Mouse (Mus musculus) MEL (cell line): ENCODE measurements at regions not wholly inside any gene's neighbourhood (a gene's known extent, or its start where the extent isn't known, plus 50 kb on each side); places are given as distances from the start of the nearest gene placed in this dataset.

ENCODE experiments used
- EP300 ChIP-seq, 2 experiments: IDR thresholded peaks; 2 replicates each; pipeline ENCODE4 v1.6.1; 2011; ENCODE audit warnings: improper control_type of control experiment in 2 of 2, low read length in 2 of 2, low read depth in 1 of 2, mild to moderate bottlenecking in 1 of 2
- ETS1 ChIP-seq: IDR thresholded peaks from 2 replicates; pipeline ENCODE4 v1.6.1; 2012; ENCODE audit warnings: low read depth, mild to moderate bottlenecking, inconsistent platforms, low read length, improper control_type of control experiment, moderate library complexity
- RAD21 ChIP-seq: IDR thresholded peaks from 2 replicates; pipeline ENCODE4 v1.6.1; 2011; ENCODE audit warnings: mild to moderate bottlenecking, low read depth, low read length, improper control_type of control experiment
- USF2 ChIP-seq, 2 experiments: IDR thresholded peaks; 2 replicates each; pipeline ENCODE4 v1.6.1; 2011 to 2012; ENCODE audit warnings: improper control_type of control experiment in 2 of 2, low read length in 2 of 2, borderline replicate concordance in 1 of 2, inconsistent platforms in 1 of 2, low read depth in 1 of 2, mild to moderate bottlenecking in 1 of 2; ENCODE audit not compliant: insufficient read depth in 1 of 2

DNA sequence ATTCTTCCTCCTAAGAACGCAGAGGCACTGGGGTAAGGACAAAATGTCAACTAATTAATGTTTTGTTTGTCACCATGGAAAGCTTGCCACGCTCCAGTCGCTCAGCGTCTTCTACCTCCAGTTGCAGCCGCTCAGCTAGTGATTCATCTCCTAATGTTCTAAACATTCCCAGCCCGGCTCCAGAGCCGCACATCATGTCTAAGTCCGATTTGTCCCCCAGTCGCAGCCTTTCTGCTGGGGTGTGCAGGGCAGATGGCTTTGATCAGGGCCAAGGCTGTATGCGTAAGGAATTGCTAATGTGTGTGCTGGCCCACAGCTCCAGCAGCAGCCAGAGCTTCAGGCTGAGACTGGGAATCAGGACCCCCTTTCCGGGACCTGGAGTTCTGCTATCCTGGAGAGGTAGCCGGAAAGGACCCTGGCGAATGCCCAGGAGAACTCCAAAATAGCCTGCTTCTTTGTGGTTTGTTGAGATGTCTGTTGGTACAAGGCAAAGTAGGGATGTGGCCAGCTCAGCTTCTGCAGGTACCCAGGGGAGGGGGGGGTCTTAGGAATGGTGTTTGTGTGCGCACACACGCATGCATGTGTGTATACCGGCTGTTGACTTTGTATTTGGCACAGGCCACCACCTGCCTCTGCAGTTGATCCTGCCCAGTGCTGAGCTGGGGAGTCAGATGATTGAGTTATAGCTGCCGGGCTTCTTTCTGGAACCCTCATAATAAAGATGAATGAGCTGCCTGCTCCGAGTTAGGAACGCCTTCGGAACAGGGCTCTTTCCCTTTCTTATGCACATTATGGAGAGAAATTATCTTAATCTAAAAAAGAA, 143.0 kb upstream of the Kcng1 start:
- no peak for TF ChIP-seq RAD21
- TF ChIP-seq ETS1, result no peak
- no peak for TF ChIP-seq EP300 (IDR thresholded peaks at IDR 0.05; ENCODE audit: low read depth in 1 of 2, low read length in 2 of 2)
- no peak for TF ChIP-seq USF2 (IDR thresholded peaks at IDR 0.05; ENCODE audit: borderline replicate concordance in 1 of 2, insufficient read depth in 1 of 2, low read depth in 1 of 2, low read length in 2 of 2)
